Mouse (Mus musculus) MEL (cell line): Measurements from ENCODE around the gene Polg. TPM values are rescaled to one million over a fixed set of nuclear protein-coding genes. Genes with fewer than 3 reads are reported as not detected.

Experiments
- DNase-seq: peaks from one replicate; pipeline ENCODE4 v3.0.0; 2011; ENCODE audit warnings: low read depth, low spot score
- H3K27ac ChIP-seq: 2 replicates; pipeline ENCODE4 v1.5.1; 2012; ENCODE audit warnings: low read depth, mild to moderate bottlenecking, control low read depth, low read length, moderate library complexity; ENCODE audit not compliant: control insufficient read depth
- H3K27me3 ChIP-seq, 2 experiments: fragments of 150-350 bp in 1 of 2; sonication (generic) in 1 of 2; 2 replicates each; pipeline ENCODE4 v1.6.1; 2012; ENCODE audit warnings: low read length in 2 of 2, mild to moderate bottlenecking in 2 of 2, improper control_type of control experiment in 1 of 2, moderate library complexity in 1 of 2; ENCODE audit not compliant: insufficient read depth in 2 of 2, control insufficient read depth in 1 of 2
- H3K36me3 ChIP-seq, 2 experiments: 2 replicates each; pipeline ENCODE4 v1.6.1; 2012 to 2014; ENCODE audit warnings: low read length in 2 of 2, improper control_type of control experiment in 1 of 2, inconsistent platforms in 1 of 2, mild to moderate bottlenecking in 1 of 2; ENCODE audit not compliant: insufficient read depth in 2 of 2, control insufficient read depth in 1 of 2
- H3K4me1 ChIP-seq, 2 experiments: fragments of 150-350 bp in 1 of 2; sonication (generic) in 1 of 2; 2 replicates each; pipeline ENCODE4 v1.6.1; 2012; ENCODE audit warnings: low read length in 2 of 2, improper control_type of control experiment in 1 of 2, mild to moderate bottlenecking in 1 of 2; ENCODE audit not compliant: insufficient read depth in 2 of 2, control insufficient read depth in 1 of 2
- H3K4me3 ChIP-seq, 2 experiments: fragments of 150-350 bp in 1 of 2; sonication (generic) in 1 of 2; 2 replicates each; pipeline ENCODE4 v1.5.1; 2012; ENCODE audit warnings: low read depth in 2 of 2, low read length in 2 of 2, mild to moderate bottlenecking in 2 of 2, moderate library complexity in 2 of 2, control low read depth in 1 of 2, improper control_type of control experiment in 1 of 2; ENCODE audit not compliant: control insufficient read depth in 1 of 2, insufficient read depth in 1 of 2
- H3K79me2 ChIP-seq: 2 replicates; pipeline ENCODE4 v1.6.1; 2012; ENCODE audit warnings: mild to moderate bottlenecking, low read length, moderate library complexity; ENCODE audit not compliant: control insufficient read depth, poor library complexity, insufficient read depth
- H3K9ac ChIP-seq: 2 replicates; pipeline ENCODE4 v1.6.1; 2012; ENCODE audit warnings: low read depth, mild to moderate bottlenecking, control low read depth, low read length, moderate library complexity; ENCODE audit not compliant: control insufficient read depth, poor library complexity, severe bottlenecking
- H3K9me3 ChIP-seq: fragments of 150-350 bp; sonication (generic); replicated peaks from 2 replicates; pipeline ENCODE4 v1.6.1; 2012; ENCODE audit warnings: mild to moderate bottlenecking, low read length, improper control_type of control experiment, moderate library complexity; ENCODE audit not compliant: insufficient read depth
- BHLHE40 ChIP-seq: IDR thresholded peaks from 2 replicates; pipeline ENCODE4 v1.6.1; 2012; ENCODE audit warnings: low read depth, mild to moderate bottlenecking, inconsistent platforms, low read length, improper control_type of control experiment, borderline replicate concordance
- CHD2 ChIP-seq: IDR thresholded peaks from 2 replicates; pipeline ENCODE4 v1.6.1; 2011; ENCODE audit warnings: low read length, improper control_type of control experiment
- ELF1 ChIP-seq: IDR thresholded peaks from 2 replicates; pipeline ENCODE4 v1.6.1; 2014; ENCODE audit warnings: low read depth, mild to moderate bottlenecking, inconsistent platforms, low read length, improper control_type of control experiment, moderate library complexity
- GABPA ChIP-seq: IDR thresholded peaks from 2 replicates; pipeline ENCODE4 v1.6.1; 2012; ENCODE audit warnings: low read depth, mild to moderate bottlenecking, inconsistent platforms, low read length, improper control_type of control experiment, moderate library complexity
- HCFC1 ChIP-seq: IDR thresholded peaks from 2 replicates; pipeline ENCODE4 v1.6.1; 2012; ENCODE audit warnings: low read depth, mild to moderate bottlenecking, inconsistent platforms, low read length, improper control_type of control experiment, moderate library complexity
- KAT2A ChIP-seq: conservative IDR thresholded peaks from 2 replicates; pipeline ENCODE4 v1.6.1; 2012; ENCODE audit warnings: low read depth, low read length, improper control_type of control experiment, inconsistent platforms
- MAFK ChIP-seq: IDR thresholded peaks from 2 replicates; pipeline ENCODE4 v1.6.1; 2011; ENCODE audit warnings: low read depth, mild to moderate bottlenecking, low read length, improper control_type of control experiment, borderline replicate concordance
- MAX ChIP-seq: IDR thresholded peaks from 2 replicates; pipeline ENCODE4 v1.6.1; 2011; ENCODE audit warnings: low read length, improper control_type of control experiment
- MAZ ChIP-seq: IDR thresholded peaks from 2 replicates; pipeline ENCODE4 v1.6.1; 2012; ENCODE audit warnings: low read depth, mild to moderate bottlenecking, inconsistent platforms, low read length, improper control_type of control experiment
- MXI1 ChIP-seq: IDR thresholded peaks from 2 replicates; pipeline ENCODE4 v1.6.1; 2011; ENCODE audit warnings: mild to moderate bottlenecking, low read depth, low read length, improper control_type of control experiment
- MYB ChIP-seq: IDR thresholded peaks from 2 replicates; pipeline ENCODE4 v1.6.1; 2011; ENCODE audit warnings: mild to moderate bottlenecking, low read depth, low read length, improper control_type of control experiment
- MYC ChIP-seq: IDR thresholded peaks from 2 replicates; pipeline ENCODE4 v1.6.1; 2011; ENCODE audit warnings: low read depth, mild to moderate bottlenecking, low read length, improper control_type of control experiment, moderate library complexity
- NELFE ChIP-seq: IDR thresholded peaks from 2 replicates; pipeline ENCODE4 v1.6.1; 2011; ENCODE audit warnings: low read depth, low read length, improper control_type of control experiment
- NRF1 ChIP-seq: IDR thresholded peaks from 2 replicates; pipeline ENCODE4 v1.6.1; 2014; ENCODE audit warnings: low read depth, mild to moderate bottlenecking, inconsistent platforms, low read length, improper control_type of control experiment, moderate library complexity; ENCODE audit not compliant: poor library complexity, insufficient read depth, severe bottlenecking
- RAD21 ChIP-seq: IDR thresholded peaks from 2 replicates; pipeline ENCODE4 v1.6.1; 2011; ENCODE audit warnings: mild to moderate bottlenecking, low read depth, low read length, improper control_type of control experiment
- TAL1 ChIP-seq: IDR thresholded peaks from 2 replicates; pipeline ENCODE4 v1.6.1; 2012; ENCODE audit warnings: mild to moderate bottlenecking, inconsistent platforms, low read length, moderate library complexity, mixed read lengths
- TCF12 ChIP-seq: IDR thresholded peaks from 2 replicates; pipeline ENCODE4 v1.6.1; 2014; ENCODE audit warnings: low read depth, mild to moderate bottlenecking, inconsistent platforms, low read length, improper control_type of control experiment, moderate library complexity
- USF1 ChIP-seq: IDR thresholded peaks from 2 replicates; pipeline ENCODE4 v1.6.1; 2014; ENCODE audit warnings: low read depth, mild to moderate bottlenecking, inconsistent platforms, low read length, improper control_type of control experiment, moderate library complexity
- USF2 ChIP-seq, 2 experiments: IDR thresholded peaks; 2 replicates each; pipeline ENCODE4 v1.6.1; 2011 to 2012; ENCODE audit warnings: improper control_type of control experiment in 2 of 2, low read length in 2 of 2, borderline replicate concordance in 1 of 2, inconsistent platforms in 1 of 2, low read depth in 1 of 2, mild to moderate bottlenecking in 1 of 2; ENCODE audit not compliant: insufficient read depth in 1 of 2
- ZC3H11A ChIP-seq: IDR thresholded peaks from 2 replicates; pipeline ENCODE4 v1.6.1; 2012; ENCODE audit warnings: low read depth, mild to moderate bottlenecking, inconsistent platforms, low read length, improper control_type of control experiment
- ZKSCAN1 ChIP-seq: IDR thresholded peaks from 2 replicates; pipeline ENCODE4 v1.6.1; 2012; ENCODE audit warnings: low read depth, mild to moderate bottlenecking, inconsistent platforms, low read length, improper control_type of control experiment, moderate library complexity
- ZMIZ1 ChIP-seq: IDR thresholded peaks from 2 replicates; pipeline ENCODE4 v1.6.1; 2012; ENCODE audit warnings: low read depth, mild to moderate bottlenecking, inconsistent platforms, low read length, improper control_type of control experiment, moderate library complexity
- polyA plus RNA-seq, 2 experiments: library from polyadenylated mRNA; stranded (reverse) in 1 of 2; unstranded in 1 of 2; fragments of >175 nt in 1 of 2; fragments of >200 nt in 1 of 2; gene quantifications; 2 replicates each; pipeline versions ENCODE4 v1.2.1 to v1.2.4; 2012; ENCODE audit warnings: low replicate concordance in 2 of 2, low read depth in 1 of 2; ENCODE audit not compliant: insufficient read length in 2 of 2, insufficient read depth in 1 of 2, missing spikeins in 1 of 2
- total RNA-seq: library from RNA; depleted of rRNA; stranded (reverse); fragments of 300-350 nt; gene quantifications from 2 replicates; pipeline ENCODE4 v1.2.3, GENCODE M21; 2012

The Polg gene
- total and polyA plus RNA-seq, 3 experiments = 82.7 to 129 TPM; not detected in 1

GRCm38 (mm10) chr7:79498356-79498755, 32.2 kb upstream of the Polg start:
- TF ChIP-seq HCFC1 = no peak
- TF ChIP-seq NELFE = no peak
- TF ChIP-seq BHLHE40 = no peak
- TF ChIP-seq KAT2A = no peak
- TF ChIP-seq MAZ = no peak
- TF ChIP-seq ZMIZ1 = no peak
- no peak for TF ChIP-seq CHD2
- TF ChIP-seq ELF1 = no peak
- no peak for TF ChIP-seq ZKSCAN1
- no peak for TF ChIP-seq TCF12
- no peak for TF ChIP-seq MAFK
- no peak for TF ChIP-seq TAL1
- no peak for TF ChIP-seq ZC3H11A
- TF ChIP-seq MYB = no peak
- TF ChIP-seq MXI1 = no peak
- TF ChIP-seq NRF1 = no peak
- no peak for TF ChIP-seq MYC
- no peak for TF ChIP-seq RAD21
- no peak for TF ChIP-seq USF1
- no peak overlapping the region for H3K27ac ChIP-seq
- DNase-seq = no peak
- H3K9me3 ChIP-seq = no peaks in the 10 kb centered on the region
- H3K4me1 ChIP-seq = peaks cover 0 to 4% of the 10 kb centered on the region in 2 experiments; a peak in 1 of 4 replicates
- no peaks in the 10 kb centered on the region for H3K27me3 ChIP-seq
- H3K36me3 ChIP-seq = no peaks in the 10 kb centered on the region
- H3K4me3 ChIP-seq = no peak overlapping the region
- no peak overlapping the region for H3K9ac ChIP-seq
- H3K79me2 ChIP-seq = no peaks in the 10 kb centered on the region

- Histone ChIP-seq H3K27me3 (no peaks in the 10 kb centered on the region), H3K4me3 (no peak overlapping the region), H3K9me3 (no peaks in the 10 kb centered on the region), H3K36me3 (no peaks in the 10 kb centered on the region), H3K27ac (no peak overlapping the region), H3K4me1 (peaks cover 0 to 4% of the 10 kb centered on the region in 2 experiments; a peak in 1 of 4 replicates), H3K9ac (no peak overlapping the region), H3K79me2 (no peaks in the 10 kb centered on the region)
- TF ChIP-seq NRF1 (no peak), MAFK (no peak), USF2 (IDR thresholded peaks at IDR 0.05; ENCODE audit: borderline replicate concordance in 1 of 2, insufficient read depth in 1 of 2, low read depth in 1 of 2, low read length in 2 of 2) (no peak), USF1 (no peak), MYC (no peak), MAX (no peak), GABPA (no peak)
- DNase-seq = no peak
Measured at GRCm38 (mm10) chr7:79497701-79498115, 31.5 kb upstream of the Polg start.
